Mouse (Mus musculus) hindbrain, embryonic 12.5 days (tissue): Measurements from ENCODE around the gene Pnpla8. TPM values are rescaled to one million over a fixed set of nuclear protein-coding genes. Genes with fewer than 3 reads are reported as not detected.

Source experiments
- ATAC-seq: fragments of 200-750 bp; cut with Nextera tagmentation; 2 replicates; pipeline ENCODE4 v1.8.0; 2017; ENCODE audit warnings: moderate TSS enrichment; ENCODE audit not compliant: low FRiP score
- H3K27ac ChIP-seq: fragments of 300-500 bp; sonication (generic); 2 replicates; pipeline ENCODE4 v1.5.1; 2016; ENCODE audit warnings: mild to moderate bottlenecking
- H3K27me3 ChIP-seq: fragments of 300-500 bp; sonication (generic); 2 replicates; pipeline ENCODE4 v1.6.1; 2016; ENCODE audit warnings: mild to moderate bottlenecking
- H3K36me3 ChIP-seq: fragments of 300-500 bp; sonication (generic); 2 replicates; pipeline ENCODE4 v1.6.1; 2016; ENCODE audit warnings: mild to moderate bottlenecking
- H3K4me1 ChIP-seq: fragments of 300-500 bp; sonication (generic); 2 replicates; pipeline ENCODE4 v1.6.1; 2016
- H3K4me2 ChIP-seq: fragments of 300-500 bp; sonication (generic); replicated peaks from 2 replicates; pipeline ENCODE4 v1.6.1; 2016; ENCODE audit warnings: mild to moderate bottlenecking
- H3K4me3 ChIP-seq: fragments of 300-500 bp; sonication (generic); 2 replicates; pipeline ENCODE4 v1.5.1; 2016; ENCODE audit warnings: mild to moderate bottlenecking
- H3K9ac ChIP-seq: fragments of 300-500 bp; sonication (generic); 2 replicates; pipeline ENCODE4 v1.6.1; 2016; ENCODE audit warnings: mild to moderate bottlenecking, moderate library complexity
- H3K9me3 ChIP-seq: fragments of 300-500 bp; sonication (generic); replicated peaks from 2 replicates; pipeline ENCODE4 v1.6.1; 2016; ENCODE audit warnings: mild to moderate bottlenecking
- WGBS: fragments of 180-500 bp; shearing (Covaris S2); methylation state at CpG from one replicate; pipeline ENCODE4 v1.1.7; 2016; 5-methylcytosine and 5-hydroxymethylcytosine counted together
- polyA plus RNA-seq: library from polyadenylated mRNA; unstranded; fragments of >200 nt; fragmentation: Nextera tagmentation; extraction: Ambion mirVana; gene quantifications from 2 replicates; pipeline ENCODE4 v1.2.1, GENCODE M21; 2016

Gene Pnpla8
- polyA plus RNA-seq, 1 experiment from 2014 or later, result 97.0 TPM

- Histone ChIP-seq H3K4me3 (no peak overlapping the region), H3K36me3 (peaks cover 6% of the 10 kb centered on the region; the same call in 1 of the 2 replicates), H3K9me3 (no peaks in the 10 kb centered on the region), H3K9ac (no peak overlapping the region), H3K27me3 (no peaks in the 10 kb centered on the region), H3K27ac (no peak overlapping the region), H3K4me2 (no peak overlapping the region), H3K4me1 (no peaks in the 10 kb centered on the region)
- 94% methylated on average over 3 of the region's 3 CpGs for WGBS
- ATAC-seq, result no peak
Observed at GRCm38 (mm10) chr12:44281534-44281933, 60.4 kb downstream of the Pnpla8 start.

- no peak overlapping the region for H3K4me2 ChIP-seq
- no peaks in the 10 kb centered on the region for H3K27me3 ChIP-seq
- no peak overlapping the region for H3K9ac ChIP-seq
- H3K4me1 ChIP-seq, result no peaks in the 10 kb centered on the region
- no peak for ATAC-seq
- no peak overlapping the region for H3K27ac ChIP-seq
- no peak overlapping the region for H3K4me3 ChIP-seq
- 80% methylated on average over 9 of the region's 9 CpGs for WGBS
- H3K9me3 ChIP-seq, result no peaks in the 10 kb centered on the region
- H3K36me3 ChIP-seq, result peaks cover 7% of the 10 kb centered on the region; the same call in 1 of the 2 replicates
Observed at GRCm38 (mm10) chr12:44283378-44283777, 62.2 kb downstream of the Pnpla8 start.

- Histone ChIP-seq H3K9ac (no peak overlapping the region), H3K36me3 (peaks cover 14% of the 10 kb centered on the region), H3K27me3 (no peaks in the 10 kb centered on the region), H3K4me1 (no peaks in the 10 kb centered on the region), H3K27ac (no peak overlapping the region), H3K4me2 (no peak overlapping the region), H3K9me3 (no peaks in the 10 kb centered on the region), H3K4me3 (no peak overlapping the region)
- ATAC-seq, result no peak
- WGBS, result 94% methylated on average over 8 of the region's 8 CpGs
Observed at GRCm38 (mm10) chr12:44286992-44287391, 65.8 kb downstream of the Pnpla8 start.

- Histone ChIP-seq H3K4me2 (no peak overlapping the region), H3K27ac (no peak overlapping the region), H3K36me3 (peaks cover 13% of the 10 kb centered on the region), H3K9me3 (no peaks in the 10 kb centered on the region), H3K9ac (no peak overlapping the region), H3K4me1 (no peaks in the 10 kb centered on the region), H3K27me3 (no peaks in the 10 kb centered on the region), H3K4me3 (no peak overlapping the region)
- 0 out of 2 replicates have a peak, but pooled peaks have one; percentile 38 for ATAC-seq
Observed at GRCm38 (mm10) chr12:44292281-44292680, 71.1 kb downstream of the Pnpla8 start.

- no peaks in the 10 kb centered on the region for H3K9me3 ChIP-seq
- no peak for ATAC-seq
- no peaks in the 10 kb centered on the region for H3K27me3 ChIP-seq
- H3K27ac ChIP-seq, result no peak overlapping the region
- H3K4me3 ChIP-seq, result no peak overlapping the region
- peaks cover 17% of the 10 kb centered on the region for H3K36me3 ChIP-seq
- no peaks in the 10 kb centered on the region for H3K4me1 ChIP-seq
- H3K9ac ChIP-seq, result no peak overlapping the region
- no peak overlapping the region for H3K4me2 ChIP-seq
Observed at GRCm38 (mm10) chr12:44300793-44301192, 79.6 kb downstream of the Pnpla8 start.

- Histone ChIP-seq H3K9me3 (no peaks in the 10 kb centered on the region), H3K36me3 (peaks cover 28% of the 10 kb centered on the region), H3K9ac (no peak overlapping the region), H3K27ac (no peak overlapping the region), H3K27me3 (no peaks in the 10 kb centered on the region), H3K4me2 (no peak overlapping the region), H3K4me3 (no peak overlapping the region), H3K4me1 (no peaks in the 10 kb centered on the region)
- WGBS, result 100% methylated on average over 1 of the region's 1 CpGs
- no peak for ATAC-seq
Observed at GRCm38 (mm10) chr12:44304012-44304411, 82.8 kb downstream of the Pnpla8 start.

GRCm38 (mm10) chr12:44304869-44305268, 83.7 kb downstream of the Pnpla8 start:
- no peaks in the 10 kb centered on the region for H3K27me3 ChIP-seq
- 74% methylated on average over 5 of the region's 5 CpGs for WGBS
- no peaks in the 10 kb centered on the region for H3K9me3 ChIP-seq
- no peak for ATAC-seq
- H3K4me2 ChIP-seq, result no peak overlapping the region
- H3K9ac ChIP-seq, result no peak overlapping the region
- H3K4me3 ChIP-seq, result no peak overlapping the region
- no peaks in the 10 kb centered on the region for H3K4me1 ChIP-seq
- no peak overlapping the region for H3K27ac ChIP-seq
- H3K36me3 ChIP-seq, result peaks cover 30% of the 10 kb centered on the region

- Histone ChIP-seq H3K9me3 (no peaks in the 10 kb centered on the region), H3K36me3 (peaks cover 25% of the 10 kb centered on the region), H3K4me1 (no peaks in the 10 kb centered on the region), H3K4me3 (no peak overlapping the region), H3K4me2 (no peak overlapping the region), H3K27me3 (no peaks in the 10 kb centered on the region), H3K27ac (no peak overlapping the region), H3K9ac (no peak overlapping the region)
- 92% methylated on average over 3 of the region's 3 CpGs for whole genome bisulfite sequencing
- ATAC-seq, result no peak
Observed at GRCm38 (mm10) chr12:44308221-44308620, 87.1 kb downstream of the Pnpla8 start.

GRCm38 (mm10) chr12:44315212-44315611, 94.0 kb downstream of the Pnpla8 start:
- H3K4me3 ChIP-seq, result no peak overlapping the region
- WGBS, result 97% methylated on average over 2 of the region's 2 CpGs
- ATAC-seq, result no peak

GRCm38 (mm10) chr12:44325091-44325490, 103.9 kb downstream of the Pnpla8 start:
- Histone ChIP-seq H3K4me3 (no peak overlapping the region), H3K27me3 (no peaks in the 10 kb centered on the region), H3K4me1 (peaks cover 4% of the 10 kb centered on the region; the same call in 1 of the 2 replicates), H3K36me3 (no peaks in the 10 kb centered on the region), H3K4me2 (no peak overlapping the region), H3K27ac (no peak overlapping the region), H3K9ac (no peak overlapping the region), H3K9me3 (no peaks in the 10 kb centered on the region)
- no peak for ATAC-seq

More at GRCm38 (mm10) chr12:44315212-44315611, 94.0 kb downstream of the Pnpla8 start:
- Histone ChIP-seq H3K27ac (no peak overlapping the region), H3K9me3 (no peaks in the 10 kb centered on the region), H3K4me1 (no peaks in the 10 kb centered on the region), H3K36me3 (peaks cover 9% of the 10 kb centered on the region), H3K27me3 (no peaks in the 10 kb centered on the region), H3K4me2 (no peak overlapping the region), H3K9ac (no peak overlapping the region)

GRCm38 (mm10) chr12:44327452-44327851, 106.3 kb downstream of the Pnpla8 start:
- 30% methylated on average over 6 of the region's 6 CpGs for WGBS
- no peak overlapping the region for H3K9ac ChIP-seq
- no peak overlapping the region for H3K4me3 ChIP-seq
- no peaks in the 10 kb centered on the region for H3K27me3 ChIP-seq
- no peaks in the 10 kb centered on the region for H3K9me3 ChIP-seq
- no peak overlapping the region for H3K4me2 ChIP-seq
- peaks cover 25% of the 10 kb centered on the region for H3K4me1 ChIP-seq
- no peaks in the 10 kb centered on the region for H3K36me3 ChIP-seq
- H3K27ac ChIP-seq, result no peak overlapping the region
- no peak for ATAC-seq

- Histone ChIP-seq H3K9ac (peak within 1 kb of the TSS; percentile 86), H3K4me3 (peak within 1 kb of the TSS; percentile 73), H3K36me3 (no peaks in the 10 kb centered on the region), H3K27me3 (no peaks in the 10 kb centered on the region), H3K27ac (peak within 1 kb of the TSS; percentile 95), H3K4me2 (peak within 1 kb of the TSS; percentile 80), H3K9me3 (no peaks in the 10 kb centered on the region), H3K4me1 (peaks cover 25% of the 10 kb centered on the region)
- peak; percentile 74 for ATAC-seq
- WGBS, result 3% methylated on average over 51 of the region's 74 CpGs
Observed at GRCm38 (mm10) chr12:44328381-44329315, 107.5 kb downstream of the Pnpla8 start, which contains the start of gene Nrcam. TSS of gene Nrcam (plus strand) at chr12:44328885.
